Mouse (Mus musculus) liver, embryonic 12.5 days (tissue): Measurements from ENCODE around the gene Mdh1b. TPM values are rescaled to one million over a fixed set of nuclear protein-coding genes. Genes with fewer than 3 reads are reported as not detected.

Source experiments
- ATAC-seq: fragments of 200-750 bp; cut with Nextera tagmentation; 2 replicates; pipeline ENCODE4 v1.8.0; 2017; ENCODE audit warnings: moderate number of reproducible peaks, mild to moderate bottlenecking, moderate library complexity
- H3K27ac ChIP-seq: fragments of 300-500 bp; sonication (generic); 2 replicates; pipeline ENCODE4 v1.5.1; 2016; ENCODE audit warnings: mild to moderate bottlenecking
- H3K27me3 ChIP-seq: fragments of 300-500 bp; sonication (generic); replicated peaks from 2 replicates; pipeline ENCODE4 v1.6.1; 2016; ENCODE audit warnings: mild to moderate bottlenecking, moderate library complexity
- H3K36me3 ChIP-seq: fragments of 300-500 bp; sonication (generic); 2 replicates; pipeline ENCODE4 v1.6.1; 2016; ENCODE audit warnings: mild to moderate bottlenecking, moderate library complexity
- H3K4me1 ChIP-seq: fragments of 300-500 bp; sonication (generic); 2 replicates; pipeline ENCODE4 v1.6.1; 2016
- H3K4me2 ChIP-seq: fragments of 300-500 bp; sonication (generic); 2 replicates; pipeline ENCODE4 v1.6.1; 2016; ENCODE audit warnings: mild to moderate bottlenecking, moderate library complexity
- H3K4me3 ChIP-seq: fragments of 300-500 bp; sonication (generic); 2 replicates; pipeline ENCODE4 v1.5.1; 2016; ENCODE audit warnings: mild to moderate bottlenecking, moderate library complexity
- H3K9ac ChIP-seq: fragments of 300-500 bp; sonication (generic); 2 replicates; pipeline ENCODE4 v1.6.1; 2016; ENCODE audit warnings: mild to moderate bottlenecking, moderate library complexity
- H3K9me3 ChIP-seq: fragments of 300-500 bp; sonication (generic); replicated peaks from 2 replicates; pipeline ENCODE4 v1.6.1; 2016; ENCODE audit warnings: mild to moderate bottlenecking, moderate library complexity
- WGBS: fragments of 180-500 bp; shearing (Covaris S2); methylation state at CpG from one replicate; pipeline ENCODE4 v1.1.7; 2016; ENCODE audit not compliant: insufficient replicate concordance; 5-methylcytosine and 5-hydroxymethylcytosine counted together
- polyA plus RNA-seq: library from polyadenylated mRNA; unstranded; fragments of >200 nt; fragmentation: Nextera tagmentation; extraction: Ambion mirVana; gene quantifications from 2 replicates; pipeline ENCODE4 v1.2.1, GENCODE M21; 2016

Mdh1b gene
- 0.11 TPM in 1 of 2 replicates, not detected in the other for polyA plus RNA-seq

DNA sequence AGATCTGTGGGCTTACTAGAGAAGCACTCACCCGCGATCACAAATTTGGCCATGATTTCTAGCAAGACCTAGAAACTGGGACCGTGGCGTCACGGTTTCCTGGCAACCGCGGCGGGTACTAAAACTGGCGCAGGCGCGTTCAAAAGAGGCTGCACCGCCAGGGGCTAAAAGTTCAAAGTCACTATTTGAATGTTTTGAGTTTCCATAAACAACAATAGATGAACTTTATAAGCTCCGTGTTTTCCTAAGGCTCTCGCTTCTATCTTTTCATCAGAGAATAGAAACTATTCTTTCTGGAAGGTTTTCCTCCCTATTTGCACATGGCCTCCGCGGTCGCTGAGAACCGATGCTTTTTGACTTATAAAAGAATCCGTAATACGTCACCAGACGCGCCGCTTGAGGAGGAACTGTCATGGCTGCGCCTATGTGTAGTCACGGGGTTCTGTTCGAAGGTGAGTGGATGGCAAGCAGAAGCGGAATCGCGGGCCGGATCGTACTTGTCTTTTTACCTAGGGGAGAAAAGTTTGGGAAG is at the start of gene Mdh1b, which contains the start of gene Fastkd2:
TSS of gene Mdh1b (minus strand) at position 79 of the 532 bp plus-strand sequence.
TSS of gene Fastkd2 (plus strand) at position 375 of the 532 bp plus-strand sequence.
- no peaks in the 10 kb centered on the region for H3K9me3 ChIP-seq
- peak within 1 kb of the TSS; percentile 70 for H3K4me2 ChIP-seq

DNA sequence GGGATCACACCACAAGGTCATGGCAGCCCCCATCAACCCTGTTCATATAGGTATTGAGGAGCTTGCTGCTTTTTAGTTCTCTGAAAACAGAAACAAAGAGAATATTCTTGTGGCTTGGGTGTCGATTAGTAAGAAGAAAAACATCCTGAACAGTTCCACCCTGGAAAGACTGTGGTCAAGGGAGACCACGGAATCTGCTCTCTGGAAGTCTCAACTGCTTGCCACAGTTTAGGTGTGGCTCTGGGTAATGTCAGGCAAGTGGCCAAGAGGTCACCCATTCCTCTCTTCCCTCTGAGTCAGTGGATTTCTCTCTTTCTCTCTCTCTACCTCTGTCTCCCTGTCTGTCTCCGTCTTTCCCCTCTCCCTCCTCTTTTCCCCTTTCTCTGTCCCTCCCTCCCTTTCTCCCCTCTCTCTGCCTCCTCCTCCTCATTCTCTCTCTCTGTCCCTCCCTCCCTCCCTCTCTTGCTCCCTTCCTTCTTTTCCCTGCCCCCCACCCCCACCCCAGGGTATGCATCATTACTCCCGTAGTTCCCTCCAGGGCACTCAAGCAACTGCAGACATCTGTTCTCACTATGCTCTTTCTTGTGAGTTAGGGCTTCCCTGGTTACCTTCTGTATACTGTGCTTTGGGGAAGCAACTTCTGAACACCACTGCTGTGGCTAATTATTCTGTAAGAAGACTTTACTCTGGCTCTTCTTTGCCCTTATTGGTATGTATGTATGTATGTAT is 46.9 kb upstream of the Mdh1b start:
- Histone ChIP-seq H3K4me3 (no peak overlapping the region), H3K4me1 (no peaks in the 10 kb centered on the region), H3K9ac (no peak overlapping the region), H3K36me3 (no peaks in the 10 kb centered on the region), H3K9me3 (no peaks in the 10 kb centered on the region), H3K4me2 (no peak overlapping the region), H3K27ac (no peak overlapping the region), H3K27me3 (no peaks in the 10 kb centered on the region)
- 38% methylated on average over 4 of the region's 4 CpGs for WGBS
- ATAC-seq, result no peak

More for the DNA sequence above, at the start of gene Mdh1b, which contains the start of gene Fastkd2:
- peak; percentile 87 for ATAC-seq
- Histone ChIP-seq H3K4me3 (peak within 1 kb of the TSS; percentile 69), H3K9ac (peak within 1 kb of the TSS; percentile 65), H3K4me1 (peaks cover 16% of the 10 kb centered on the region), H3K27me3 (no peaks in the 10 kb centered on the region), H3K36me3 (no peaks in the 10 kb centered on the region; the same call in 1 of the 2 replicates), H3K27ac (no peak within 1 kb of the TSS)
- WGBS, result under 1% methylated on average over 31 of the region's 31 CpGs

DNA sequence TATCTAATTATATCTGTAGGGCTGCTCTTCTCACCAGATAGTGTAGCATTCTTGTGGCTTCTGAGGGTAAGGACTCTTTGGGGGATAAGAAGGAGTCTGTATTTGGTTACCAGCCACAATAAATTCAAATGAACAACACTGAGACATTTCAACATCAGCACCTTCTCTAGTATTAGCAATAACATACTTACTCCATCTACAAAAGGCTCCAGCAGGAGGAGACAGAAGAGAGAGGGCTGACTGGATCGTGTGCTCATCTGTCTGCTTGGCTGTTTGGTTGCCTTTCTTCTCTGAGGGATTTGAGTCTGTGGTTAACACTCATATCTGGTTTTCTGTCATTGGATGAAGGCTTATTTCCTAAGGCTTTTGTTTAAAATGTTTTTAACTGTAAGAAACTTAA is 46.3 kb upstream of the Mdh1b start:
- Histone ChIP-seq H3K9ac (no peak overlapping the region), H3K9me3 (no peaks in the 10 kb centered on the region), H3K4me3 (no peak overlapping the region), H3K4me2 (no peak overlapping the region), H3K27me3 (no peaks in the 10 kb centered on the region), H3K36me3 (no peaks in the 10 kb centered on the region), H3K27ac (no peak overlapping the region), H3K4me1 (no peaks in the 10 kb centered on the region)
- no peak for ATAC-seq
- WGBS, result 27% methylated on average over 1 of the region's 1 CpGs

DNA sequence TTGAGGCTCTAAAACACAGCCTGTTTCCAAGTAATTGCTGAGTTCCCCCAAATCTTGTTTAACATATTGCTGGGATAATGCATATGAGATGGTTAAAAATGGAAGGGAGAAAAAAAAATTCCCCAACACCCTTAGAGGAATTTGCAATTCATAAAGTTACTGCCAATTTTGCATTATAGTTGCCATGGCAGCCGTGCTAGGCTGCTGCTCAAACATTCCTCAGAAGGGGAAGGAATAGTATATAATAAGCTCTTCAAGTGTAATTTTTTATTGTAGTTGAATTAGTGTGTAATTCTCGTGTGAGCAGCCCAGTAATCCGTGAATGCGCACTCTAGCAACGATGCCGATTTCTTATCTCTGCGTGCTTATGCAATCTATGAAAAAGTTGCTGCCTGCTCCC is 40.2 kb upstream of the Mdh1b start:
- H3K4me1 ChIP-seq, result no peaks in the 10 kb centered on the region
- H3K27ac ChIP-seq, result no peak overlapping the region
- H3K4me2 ChIP-seq, result no peak overlapping the region
- 81% methylated on average over 7 of the region's 7 CpGs for WGBS
- H3K9me3 ChIP-seq, result no peaks in the 10 kb centered on the region
- no peak overlapping the region for H3K4me3 ChIP-seq
- no peak for ATAC-seq
- H3K9ac ChIP-seq, result no peak overlapping the region
- no peaks in the 10 kb centered on the region for H3K36me3 ChIP-seq
- H3K27me3 ChIP-seq, result no peaks in the 10 kb centered on the region

DNA sequence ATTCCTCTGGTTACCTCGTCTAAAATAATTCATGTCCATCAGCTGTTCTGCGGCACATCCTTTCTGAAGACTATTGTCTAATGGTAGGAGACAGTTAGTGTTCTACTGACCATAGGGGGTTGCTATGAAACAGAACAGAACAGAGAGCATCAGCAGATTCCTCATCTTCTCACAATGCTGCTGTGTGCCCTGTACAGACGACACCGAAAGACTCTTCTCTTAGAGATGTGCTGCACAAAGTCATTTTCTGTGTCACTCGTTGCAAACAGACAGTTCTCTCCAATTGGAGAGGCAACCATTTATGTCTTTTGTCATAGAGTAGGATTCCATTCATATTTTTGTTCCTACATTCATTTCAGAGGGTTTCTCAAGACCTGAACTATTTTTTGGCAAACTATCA is 39.0 kb upstream of the Mdh1b start, which contains the start of gene 4933402D24Rik:
TSS of gene 4933402D24Rik (minus strand) at position 101 of the 400 bp plus-strand sequence.
- Histone ChIP-seq H3K4me1 (no peaks in the 10 kb centered on the region), H3K9me3 (no peaks in the 10 kb centered on the region), H3K4me2 (no peak within 1 kb of the TSS), H3K9ac (no peak within 1 kb of the TSS), H3K27ac (no peak within 1 kb of the TSS), H3K27me3 (no peaks in the 10 kb centered on the region), H3K36me3 (no peaks in the 10 kb centered on the region), H3K4me3 (no peak within 1 kb of the TSS)
- no peak for ATAC-seq
- WGBS, result 70% methylated on average over 5 of the region's 5 CpGs

DNA sequence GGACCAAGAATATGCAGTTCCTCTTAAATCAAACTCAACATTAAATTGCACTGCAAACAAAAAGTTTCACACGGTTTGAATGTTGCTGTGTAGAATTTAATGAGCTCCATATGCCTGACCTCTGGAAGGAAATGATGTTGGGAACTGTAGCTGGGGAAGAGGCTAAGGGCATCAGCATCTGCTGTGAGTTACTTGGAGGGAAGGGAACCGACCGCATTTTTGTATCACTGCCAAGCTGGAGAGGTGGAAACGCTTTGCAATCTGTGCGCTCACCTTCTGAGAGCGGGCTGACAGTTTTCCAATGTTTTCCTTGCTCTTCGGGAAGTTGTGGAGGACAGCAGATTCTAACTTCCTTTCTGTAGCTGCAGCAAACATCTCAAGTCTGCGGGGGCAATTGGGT is 38.0 kb upstream of the Mdh1b start:
- Histone ChIP-seq H3K9ac (no peak overlapping the region), H3K27me3 (no peaks in the 10 kb centered on the region), H3K9me3 (no peaks in the 10 kb centered on the region), H3K4me3 (no peak overlapping the region), H3K4me2 (no peak overlapping the region), H3K4me1 (no peaks in the 10 kb centered on the region), H3K27ac (no peak overlapping the region), H3K36me3 (no peaks in the 10 kb centered on the region)
- 67% methylated on average over 8 of the region's 8 CpGs for WGBS
- no peak for ATAC-seq

DNA sequence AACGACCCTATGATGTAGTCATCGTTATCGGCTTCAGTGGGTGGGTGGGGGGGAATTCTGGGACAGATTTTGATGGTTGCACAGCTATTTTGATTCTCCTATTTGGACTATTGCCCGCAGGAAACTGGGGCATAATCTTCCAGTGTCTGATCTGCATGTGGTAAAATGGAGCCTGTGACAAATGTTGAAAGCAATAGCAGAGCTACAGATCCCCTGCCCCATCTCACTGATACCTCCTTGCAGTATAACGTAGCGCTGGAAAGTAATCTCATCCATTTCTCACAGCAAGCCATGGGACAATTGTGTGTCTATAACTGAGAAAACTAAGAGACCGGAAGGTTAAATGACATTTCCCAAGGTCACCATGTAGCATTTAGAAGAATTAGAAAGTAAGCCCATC is 34.3 kb upstream of the Mdh1b start:
- H3K4me1 ChIP-seq, result no peaks in the 10 kb centered on the region
- 76% methylated on average over 7 of the region's 7 CpGs for whole genome bisulfite sequencing
- no peaks in the 10 kb centered on the region for H3K36me3 ChIP-seq
- no peak overlapping the region for H3K9ac ChIP-seq
- ATAC-seq, result no peak
- H3K4me3 ChIP-seq, result no peak overlapping the region
- H3K27me3 ChIP-seq, result no peaks in the 10 kb centered on the region
- H3K9me3 ChIP-seq, result no peaks in the 10 kb centered on the region
- no peak overlapping the region for H3K4me2 ChIP-seq
- no peak overlapping the region for H3K27ac ChIP-seq

DNA sequence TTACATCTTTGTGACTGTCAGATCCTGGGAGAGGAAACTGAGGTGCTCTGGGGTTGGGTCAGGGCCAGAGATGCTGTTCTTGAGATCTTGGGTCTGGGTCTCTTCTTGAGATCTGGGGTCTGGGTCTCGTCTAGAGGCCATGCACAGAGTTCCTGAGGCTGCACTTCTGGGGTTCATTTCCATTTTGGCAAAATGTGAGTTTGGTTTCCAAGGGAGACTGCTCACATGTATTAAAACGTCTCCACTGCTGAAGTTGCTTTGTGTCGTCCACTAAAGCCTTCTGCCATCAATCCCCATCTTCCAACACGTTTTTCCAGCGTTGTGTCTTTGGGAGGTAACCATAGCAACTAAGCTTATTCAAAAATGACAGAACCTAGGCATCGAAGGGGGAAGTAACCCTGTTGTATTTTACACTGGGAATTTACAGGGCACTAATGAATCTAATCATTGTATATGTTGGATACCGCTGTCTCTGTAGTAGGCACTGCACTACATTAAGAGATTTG is 33.8 kb upstream of the Mdh1b start:
- 56% methylated on average over 7 of the region's 7 CpGs for WGBS
- no peak for ATAC-seq
- no peak overlapping the region for H3K27ac ChIP-seq
- H3K4me1 ChIP-seq, result no peaks in the 10 kb centered on the region
- H3K9me3 ChIP-seq, result no peaks in the 10 kb centered on the region
- H3K27me3 ChIP-seq, result no peaks in the 10 kb centered on the region
- H3K36me3 ChIP-seq, result no peaks in the 10 kb centered on the region
- H3K4me3 ChIP-seq, result no peak overlapping the region
- H3K4me2 ChIP-seq, result no peak overlapping the region
- no peak overlapping the region for H3K9ac ChIP-seq

DNA sequence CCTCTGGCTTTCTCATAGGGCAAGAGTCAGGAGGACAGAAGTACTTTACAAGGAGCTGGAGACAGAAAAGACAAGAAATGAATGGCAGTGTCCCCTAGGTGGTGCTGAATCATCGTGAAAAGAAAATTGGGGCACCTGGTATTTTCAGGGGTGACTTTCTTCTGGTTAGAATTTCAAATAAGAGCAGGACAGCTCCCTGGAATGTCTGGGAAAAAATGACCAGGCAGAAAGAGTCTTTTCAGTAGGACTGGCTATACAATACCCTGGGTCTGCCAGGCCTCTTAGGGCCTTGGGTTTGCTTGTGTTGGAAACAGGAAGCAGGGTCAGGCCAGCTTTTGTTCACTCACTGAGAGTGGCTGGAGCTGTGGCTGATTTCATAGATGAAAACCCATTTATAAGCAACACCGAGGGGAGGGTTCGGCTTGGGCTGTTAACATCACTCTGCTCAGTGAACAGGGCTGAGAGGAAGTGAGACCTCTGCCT is 33.1 kb upstream of the Mdh1b start:
- Histone ChIP-seq H3K27ac (no peak overlapping the region), H3K4me2 (no peak overlapping the region), H3K9me3 (no peaks in the 10 kb centered on the region), H3K4me1 (no peaks in the 10 kb centered on the region), H3K4me3 (no peak overlapping the region), H3K9ac (no peak overlapping the region), H3K27me3 (no peaks in the 10 kb centered on the region), H3K36me3 (no peaks in the 10 kb centered on the region)
- ATAC-seq, result no peak; the same call in 1 of the 2 replicates
- 26% methylated on average over 3 of the region's 3 CpGs for WGBS

DNA sequence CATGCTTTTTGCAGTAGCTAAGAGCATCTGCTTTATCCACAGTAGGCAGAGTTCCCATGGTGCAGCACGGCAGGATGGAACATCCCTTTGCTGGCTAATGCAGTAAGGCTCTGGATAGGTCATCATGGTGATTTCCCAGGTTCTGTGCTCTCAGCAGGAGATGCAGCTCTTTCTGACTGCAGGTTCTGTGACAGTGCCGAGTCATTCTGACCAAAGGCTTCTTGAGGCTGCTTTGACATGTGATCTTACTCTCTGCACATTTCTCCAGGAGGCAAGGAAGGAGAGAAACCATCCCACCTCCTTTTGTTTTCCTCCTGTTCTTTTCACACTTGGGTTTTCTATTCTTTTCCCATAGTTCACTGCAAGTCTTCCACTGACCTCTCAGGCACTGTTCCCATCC is 25.9 kb upstream of the Mdh1b start:
- WGBS, result 57% methylated on average over 2 of the region's 2 CpGs

DNA sequence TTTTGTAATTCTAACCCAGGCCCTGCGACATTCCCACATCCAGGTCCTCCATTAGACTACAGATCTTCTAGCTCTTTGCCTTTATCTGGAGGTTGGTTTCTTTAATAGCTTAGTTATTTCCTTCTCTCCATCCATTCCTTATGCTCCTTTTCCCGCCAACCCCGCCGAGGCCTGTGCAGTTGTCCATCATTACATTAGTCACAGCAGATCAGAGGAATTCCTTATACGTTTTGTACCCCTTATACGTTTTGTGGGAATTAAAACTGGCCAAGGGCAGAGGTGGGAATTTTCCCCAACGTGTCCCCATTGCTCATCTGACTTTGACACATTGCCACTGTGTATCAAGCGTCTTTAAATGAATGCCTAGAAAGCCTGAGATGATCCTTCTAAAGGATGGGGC is 322 bp downstream of the Mdh1b start:
- Histone ChIP-seq H3K4me2 (peak overlapping the region; percentile 70), H3K4me1 (peaks cover 16% of the 10 kb centered on the region), H3K27me3 (peaks cover 3% of the 10 kb centered on the region; the same call in 1 of the 2 replicates), H3K9ac (0 out of 2 replicates have a peak overlapping the region, but pooled peaks have one; percentile 65), H3K27ac (no peak overlapping the region), H3K9me3 (no peaks in the 10 kb centered on the region), H3K36me3 (no peaks in the 10 kb centered on the region), H3K4me3 (peak overlapping the region; percentile 69)
- ATAC-seq, result 0 out of 2 replicates have a peak, but pooled peaks have one; percentile 3
- 57% methylated on average over 8 of the region's 8 CpGs for WGBS

More for the DNA sequence above, 25.9 kb upstream of the Mdh1b start:
- Histone ChIP-seq H3K4me2 (no peak overlapping the region), H3K4me3 (no peak overlapping the region), H3K9ac (no peak overlapping the region), H3K27me3 (no peaks in the 10 kb centered on the region), H3K36me3 (peaks cover 24% of the 10 kb centered on the region), H3K27ac (no peak overlapping the region), H3K4me1 (no peaks in the 10 kb centered on the region), H3K9me3 (no peaks in the 10 kb centered on the region)
- no peak for ATAC-seq

DNA sequence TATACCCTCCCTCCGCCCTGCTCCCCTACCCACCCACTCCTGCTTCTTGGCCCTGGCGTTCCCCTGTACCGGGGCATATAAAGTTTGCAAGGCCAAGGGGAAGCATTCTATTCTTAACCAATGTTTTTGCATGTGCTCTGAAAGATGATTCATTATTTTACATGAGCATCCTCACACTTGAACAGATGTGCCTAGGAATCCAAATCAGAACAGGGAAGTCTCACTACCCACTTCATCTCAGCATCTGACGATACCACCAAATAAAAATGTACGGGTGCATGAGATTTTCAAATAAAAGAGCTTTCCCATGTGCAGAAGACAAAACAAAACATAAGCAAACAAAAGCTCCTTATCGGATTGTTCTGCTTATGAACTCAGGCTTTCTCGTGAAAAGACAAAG is 10.0 kb downstream of the Mdh1b start:
- H3K4me1 ChIP-seq, result no peaks in the 10 kb centered on the region
- no peaks in the 10 kb centered on the region for H3K9me3 ChIP-seq
- no peak overlapping the region for H3K4me2 ChIP-seq
- no peak overlapping the region for H3K27ac ChIP-seq
- no peaks in the 10 kb centered on the region for H3K36me3 ChIP-seq
- H3K27me3 ChIP-seq, result peaks cover 7% of the 10 kb centered on the region; the same call in 1 of the 2 replicates
- no peak overlapping the region for H3K9ac ChIP-seq
- H3K4me3 ChIP-seq, result no peak overlapping the region
- 77% methylated on average over 7 of the region's 7 CpGs for WGBS
- ATAC-seq, result no peak
